Mouse (Mus musculus) cerebellum, postnatal 14 days (tissue): ENCODE measurements at regions not wholly inside any gene's neighbourhood (a gene's known extent, or its start where the extent isn't known, plus 50 kb on each side); places are given as distances from the start of the nearest gene placed in this dataset.

Experiments
- DNase-seq, 2 experiments: peaks; one replicate each; pipeline ENCODE4 v3.0.0; 2021; ENCODE audit warnings: mixed read lengths in 2 of 2

DNA sequence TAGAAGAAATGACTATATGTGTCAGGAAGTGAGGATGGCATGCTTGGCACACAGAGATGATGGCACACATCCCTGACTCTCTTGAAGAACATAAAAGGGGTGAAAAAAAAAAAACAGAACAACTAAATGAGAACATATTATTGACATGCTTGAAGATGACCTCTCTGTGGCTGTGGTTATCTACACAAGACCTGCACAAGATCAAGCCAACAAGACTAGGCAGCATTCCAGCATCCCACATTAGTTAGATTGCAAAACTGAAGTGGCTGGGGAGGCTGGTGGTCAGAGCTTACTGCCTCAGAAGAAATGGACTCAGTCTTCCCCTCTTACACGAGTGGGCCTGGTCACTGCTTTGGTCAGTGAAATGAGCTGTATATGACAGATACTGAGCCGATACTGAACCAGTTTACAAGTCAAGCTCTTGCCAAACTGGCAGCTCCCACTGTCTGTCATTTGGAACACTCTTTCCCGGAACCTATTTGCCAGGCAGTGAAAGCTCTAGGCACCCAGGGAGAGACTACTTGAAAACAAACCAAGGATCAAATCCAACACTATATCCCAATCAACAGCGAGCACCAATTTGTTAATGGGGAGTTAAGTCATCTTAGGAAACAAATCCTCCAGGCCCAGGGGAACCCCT is 335.6 kb upstream of the Noct start:
- peak in 1 of 2 experiments; percentile 58 for DNase-seq

- peak; percentile 29 to 51 for DNase-seq
Measured at GRCm38 (mm10) chr3:50890537-50890936, 333.7 kb upstream of the Noct start.

DNA sequence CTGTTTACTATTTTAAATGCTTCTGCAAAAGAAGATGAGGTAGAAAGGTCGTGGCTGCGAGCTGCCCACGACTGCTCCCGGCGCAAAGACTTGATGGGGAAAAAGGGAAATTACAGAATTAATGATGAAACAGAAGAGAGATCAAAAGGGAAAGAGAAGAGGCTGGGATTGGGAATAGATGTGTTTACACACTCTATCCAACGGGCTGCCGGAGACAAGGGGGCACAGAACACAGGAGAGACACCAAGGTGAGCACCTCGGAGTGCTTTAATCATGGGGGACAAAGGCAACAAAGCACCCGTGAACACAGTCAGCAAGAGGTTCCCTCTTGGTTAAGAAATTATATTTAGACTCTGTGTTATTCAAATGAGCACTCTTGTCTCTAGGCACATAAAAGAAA is 326.1 kb upstream of the Noct start:
- DNase-seq = no peak

DNA sequence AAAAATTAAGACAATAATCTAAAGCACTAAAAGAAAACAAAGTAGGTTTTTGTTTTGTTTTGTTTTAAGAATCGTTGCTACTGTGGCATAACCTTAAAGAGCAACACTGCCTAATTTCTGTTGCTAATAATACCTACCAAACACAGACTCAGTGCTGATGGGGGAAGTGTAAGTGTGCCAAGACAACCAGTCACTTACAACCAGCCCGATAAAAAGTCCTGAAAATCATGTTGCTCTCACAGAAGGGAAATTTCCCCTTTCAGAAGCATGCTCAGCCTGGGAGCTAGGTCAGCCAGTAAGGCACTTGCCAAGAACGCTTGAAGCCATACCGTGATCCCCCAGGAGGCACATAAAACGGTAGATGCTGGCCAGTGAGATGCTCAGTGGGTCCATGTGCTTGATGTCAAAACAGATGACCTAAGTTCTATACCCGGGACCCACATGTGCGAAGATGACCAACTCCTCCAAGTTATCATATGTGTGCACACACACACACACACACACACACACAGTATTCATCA is 324.4 kb upstream of the Noct start:
- DNase-seq = peak in 1 of 2 experiments; percentile 54

DNA sequence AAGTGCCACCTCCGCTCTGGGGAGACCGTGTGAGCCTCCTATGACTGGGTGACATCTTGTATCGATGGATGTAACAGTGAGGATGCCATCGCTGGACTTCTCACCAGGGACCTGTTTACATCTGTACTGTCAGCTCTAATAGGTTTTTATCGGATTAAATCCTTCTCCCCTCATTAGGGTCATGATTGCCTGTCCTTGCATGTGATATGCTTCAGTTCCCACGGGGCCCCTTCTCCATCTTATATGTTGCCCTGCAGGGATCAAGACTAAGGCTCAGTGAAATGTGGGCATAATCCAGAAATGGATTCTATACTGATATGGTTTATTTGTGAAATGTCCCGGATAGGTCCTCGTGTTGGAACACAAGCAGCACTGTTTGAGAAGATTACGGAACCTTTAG is 323.7 kb upstream of the Noct start:
- DNase-seq = no peak

GRCm38 (mm10) chr3:50901321-50901720 is 322.9 kb upstream of the Noct start:
- DNase-seq = no peak

- peak; percentile 48 to 57 for DNase-seq
Measured at GRCm38 (mm10) chr3:50902933-50903332, 321.3 kb upstream of the Noct start.

- DNase-seq = peak; percentile 72 to 84
Measured at GRCm38 (mm10) chr3:50904716-50905116, 319.5 kb upstream of the Noct start.

DNA sequence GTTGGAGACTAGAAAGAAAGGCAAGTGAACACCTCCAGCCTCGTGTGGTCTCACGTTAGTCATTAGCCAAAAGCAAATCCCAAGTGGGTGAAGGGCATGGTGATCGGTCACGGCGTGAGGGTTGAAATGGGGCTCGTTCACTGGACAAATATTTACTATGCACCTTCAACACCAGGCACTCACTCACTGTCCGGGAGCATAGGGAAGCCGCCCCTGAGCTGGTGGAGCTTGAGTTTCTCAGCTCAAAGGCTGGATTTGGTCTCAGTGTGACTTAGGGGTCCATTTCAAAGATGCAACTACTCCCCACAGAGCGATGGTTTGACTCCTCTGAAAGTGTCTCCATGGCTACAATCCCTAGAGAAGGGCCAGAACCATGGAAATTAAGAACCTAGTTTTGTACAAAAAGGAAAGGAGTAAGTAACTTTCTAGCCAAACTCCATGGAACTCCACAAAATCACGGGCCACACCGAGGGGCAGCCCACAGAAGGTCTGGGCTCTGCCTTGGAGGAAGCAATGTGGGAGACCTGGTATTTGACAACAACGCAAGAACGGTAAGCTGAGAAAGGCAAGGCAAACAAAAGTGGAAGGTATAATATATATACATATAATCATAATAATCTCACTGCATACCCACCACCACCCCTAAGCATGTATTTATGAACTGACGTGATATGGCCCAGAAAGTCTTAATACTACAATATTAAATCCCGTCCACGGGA is 318.8 kb upstream of the Noct start:
- DNase-seq = peak in 1 of 2 experiments; percentile 40

GRCm38 (mm10) chr3:50905993-50906831 is 318.0 kb upstream of the Noct start:
- DNase-seq = peak; percentile 97

DNA sequence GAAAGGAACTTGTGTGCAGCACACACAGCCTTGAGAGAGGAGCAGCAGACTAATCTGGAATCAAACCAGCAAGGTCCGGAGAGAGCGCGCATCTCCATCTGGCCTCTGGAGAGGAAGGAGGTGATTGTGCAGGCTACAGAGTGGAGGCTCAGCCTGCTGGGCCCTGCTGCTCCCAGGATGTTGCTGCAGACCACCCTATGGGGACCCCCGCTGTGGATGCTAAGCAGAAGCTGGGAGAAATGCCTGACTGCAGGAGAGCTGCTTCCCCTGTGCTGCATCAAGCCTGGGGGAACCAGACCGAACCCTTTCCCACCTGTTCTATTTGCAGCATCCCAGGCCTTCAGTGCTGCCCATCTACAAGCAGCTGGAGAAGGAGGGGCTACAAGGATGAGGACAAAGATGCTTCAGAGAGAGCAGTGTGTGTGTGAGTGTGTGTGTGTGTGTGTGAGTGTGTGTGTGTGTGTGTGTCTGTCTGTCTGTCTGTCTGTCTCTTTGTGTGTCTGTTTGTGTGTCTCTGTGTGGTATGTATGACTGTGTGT is 311.2 kb upstream of the Noct start:
- DNase-seq = peak in 1 of 2 experiments; percentile 17

DNA sequence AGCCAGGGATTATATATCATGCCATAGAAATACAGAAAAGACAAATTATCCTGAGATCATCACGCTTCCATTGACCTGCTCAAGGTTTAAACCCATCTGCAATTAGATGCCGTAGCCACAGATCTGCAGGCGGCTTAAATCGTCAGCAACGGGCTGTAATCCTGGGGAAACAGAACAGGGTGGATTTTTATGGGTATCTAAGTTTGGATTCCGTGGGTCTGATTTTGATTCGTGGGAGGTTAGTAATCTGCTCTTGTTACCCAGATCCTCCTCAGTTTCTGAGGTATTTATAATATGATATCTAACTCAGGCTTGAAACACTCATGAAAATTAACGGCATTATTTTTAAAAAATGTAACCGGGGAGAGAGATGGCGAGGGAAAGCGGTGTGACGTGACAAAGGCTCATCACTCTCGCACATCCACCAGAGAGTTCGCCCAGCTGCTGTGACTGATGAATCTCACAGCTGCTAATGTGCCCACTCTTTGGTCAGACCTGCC is 309.3 kb upstream of the Noct start:
- no peak for DNase-seq

DNA sequence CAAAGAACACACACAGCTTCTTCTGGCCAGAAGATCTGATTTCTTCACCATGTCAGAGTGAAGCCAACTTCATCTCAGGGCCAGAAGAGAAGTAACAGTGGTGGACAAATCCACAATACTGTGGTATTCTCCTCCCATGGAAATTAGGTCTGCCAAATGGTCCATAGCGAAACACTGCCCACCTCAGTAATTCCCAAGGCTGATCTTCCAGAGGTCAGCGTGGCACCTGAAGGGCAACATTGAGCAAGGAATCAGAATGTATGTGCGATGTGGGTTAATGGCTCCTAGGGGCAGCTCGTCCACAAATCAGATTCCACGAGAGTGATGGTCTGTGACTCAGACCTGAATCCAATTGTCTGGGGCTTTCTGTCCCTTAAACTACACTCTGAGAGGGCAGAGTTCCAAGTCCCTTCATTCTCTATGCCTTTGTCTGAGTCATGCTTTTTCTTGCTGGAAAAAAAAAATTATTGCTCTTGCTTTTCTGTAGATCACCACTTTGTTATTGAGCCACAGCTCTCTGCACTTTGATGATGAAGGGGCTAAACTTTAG is 307.9 kb upstream of the Noct start:
- no peak for DNase-seq

DNA sequence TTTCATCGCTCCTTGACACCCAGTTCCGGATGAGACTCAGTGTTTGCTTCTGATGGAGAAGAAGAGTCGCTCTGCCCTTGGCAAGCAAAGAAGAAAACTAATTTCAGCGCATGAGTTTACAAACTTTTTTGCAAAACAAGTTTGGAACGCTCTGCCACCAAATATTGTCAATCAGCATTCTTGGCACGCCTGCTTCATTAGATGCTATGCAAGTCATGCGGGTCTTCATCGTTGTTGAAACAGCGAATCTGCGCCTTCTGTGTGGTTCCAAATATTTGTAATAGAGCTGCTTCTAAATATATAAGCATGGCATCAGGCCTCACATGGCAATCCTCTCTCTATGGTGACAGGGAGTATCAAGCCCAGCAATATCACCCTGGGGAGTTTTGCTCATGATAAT is 301.9 kb upstream of the Noct start:
- DNase-seq = no peak

- DNase-seq = no peak
Measured at GRCm38 (mm10) chr3:50922832-50923231, 301.4 kb upstream of the Noct start.

GRCm38 (mm10) chr3:50923327-50923726 is 300.9 kb upstream of the Noct start:
- no peak for DNase-seq

DNA sequence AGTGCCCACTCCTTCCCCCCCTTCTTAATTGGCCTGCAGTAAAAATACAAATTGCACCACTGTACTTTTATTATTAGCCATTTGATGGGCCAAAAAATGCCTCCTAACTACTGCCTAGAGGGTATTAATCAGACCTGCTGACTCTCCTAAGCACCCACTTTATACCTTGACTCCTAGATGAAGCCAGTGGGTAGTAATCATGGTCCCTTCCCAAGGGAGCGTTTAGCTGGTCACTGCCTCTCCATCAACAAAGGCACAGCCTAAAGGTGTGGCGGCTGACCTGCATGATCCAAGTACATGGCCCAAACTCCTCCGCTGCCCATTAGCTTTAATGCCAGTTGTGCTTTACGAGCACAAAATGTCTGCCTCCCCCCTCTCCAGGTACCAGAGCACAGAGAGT is 296.9 kb upstream of the Noct start:
- no peak for DNase-seq

DNA sequence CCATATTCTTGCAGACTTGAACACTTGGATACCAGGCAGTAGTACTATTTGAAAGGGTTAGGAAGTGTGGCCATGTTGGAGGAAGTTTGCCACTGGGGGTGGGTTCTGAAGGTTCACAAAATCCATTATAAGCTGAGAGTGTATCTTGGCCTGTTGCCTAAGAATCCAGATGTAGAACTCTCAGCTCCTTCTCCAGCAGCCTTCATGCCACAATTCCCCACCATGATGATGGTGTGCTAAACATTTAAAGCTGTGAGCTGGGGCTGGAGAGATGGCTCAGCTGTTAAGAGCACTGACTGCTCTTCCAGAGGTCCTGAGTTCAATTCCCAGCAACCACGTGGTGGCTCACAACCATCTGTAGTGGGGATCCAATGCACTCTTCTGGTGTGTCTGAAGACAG is 295.2 kb upstream of the Noct start:
- DNase-seq = no peak

DNA sequence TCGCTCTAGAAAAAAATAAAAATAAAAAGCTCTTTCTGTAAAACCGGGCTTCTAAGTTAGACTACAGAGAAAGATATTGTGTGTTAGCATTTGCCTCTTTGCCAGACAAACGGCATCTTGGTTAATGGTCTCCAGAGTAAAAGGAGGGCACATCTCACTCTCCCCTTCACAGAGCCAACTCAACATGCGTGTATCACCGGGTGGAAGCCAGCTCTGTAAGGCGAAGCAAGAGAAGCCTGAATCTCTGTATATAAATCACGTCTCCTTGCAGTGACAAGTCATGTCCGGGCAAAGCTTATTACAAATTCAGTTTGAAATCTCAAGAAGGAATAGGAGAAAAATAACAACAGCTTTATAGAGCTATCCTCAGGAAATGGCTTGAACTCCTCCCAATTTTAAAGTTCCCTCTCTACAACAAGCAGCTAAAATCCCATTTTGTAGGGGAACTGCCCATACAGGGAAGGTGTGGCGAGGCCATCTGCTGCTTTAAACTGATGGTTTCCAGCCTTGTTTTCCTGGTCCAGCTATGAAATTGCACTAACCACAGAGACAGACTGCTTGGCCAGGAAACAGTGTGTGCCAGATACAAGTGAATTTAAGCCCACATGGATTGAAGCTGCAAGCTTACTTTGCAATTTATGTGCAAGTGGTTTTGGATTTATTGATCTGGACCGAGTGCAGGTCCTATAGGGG is 291.7 kb upstream of the Noct start:
- peak; percentile 69 to 83 for DNase-seq

- no peak for DNase-seq
Measured at GRCm38 (mm10) chr3:50933090-50933443, 291.2 kb upstream of the Noct start.

DNA sequence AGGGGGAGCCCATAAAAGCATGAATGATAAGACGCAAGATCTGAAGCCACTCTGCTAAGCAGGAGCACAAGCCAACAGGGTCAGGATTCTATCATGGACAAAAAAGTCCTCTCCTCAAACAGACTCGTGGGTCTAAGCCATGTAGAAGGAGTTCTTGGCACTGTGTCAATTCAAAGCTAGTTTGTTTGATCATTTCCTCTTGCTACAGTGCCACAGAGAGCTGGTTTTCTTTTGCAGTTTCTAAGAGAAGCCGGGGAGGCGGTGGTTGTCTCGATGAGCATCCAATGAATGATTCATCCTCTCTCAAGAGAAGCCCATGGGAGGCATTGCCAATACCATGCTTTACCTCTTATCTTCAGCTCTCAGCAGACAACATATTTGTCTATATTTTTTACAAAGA is 284.6 kb upstream of the Noct start:
- no peak for DNase-seq

GRCm38 (mm10) chr3:50940656-50941055 is 283.6 kb upstream of the Noct start:
- no peak for DNase-seq
